Mouse (Mus musculus) neural tube, embryonic 14.5 days (tissue): ENCODE data around the gene Arl15. TPM values are rescaled to one million over a fixed set of nuclear protein-coding genes. Genes with fewer than 3 reads are reported as not detected.
A peak's percentile ranks its signal among the peaks of the same experiment; 100 is the strongest.

Experiments used
- ATAC-seq: fragments of 200-750 bp; cut with Nextera tagmentation; 2 replicates; pipeline ENCODE4 v1.8.0; 2017; ENCODE audit warnings: low read depth, mild to moderate bottlenecking, moderate TSS enrichment, moderate library complexity
- H3K27ac ChIP-seq: fragments of 300-500 bp; sonication (generic); 2 replicates; pipeline ENCODE4 v1.5.1; 2014; ENCODE audit warnings: low read depth, mild to moderate bottlenecking, control low read depth, low read length, moderate library complexity, mixed read lengths
- H3K27me3 ChIP-seq: fragments of 300-500 bp; sonication (generic); 2 replicates; pipeline ENCODE4 v1.6.1; 2014; ENCODE audit warnings: low read length; ENCODE audit not compliant: control insufficient read depth, insufficient read depth
- H3K36me3 ChIP-seq: fragments of 300-500 bp; sonication (generic); 2 replicates; pipeline ENCODE4 v1.6.1; 2014; ENCODE audit warnings: low read length, mixed read lengths; ENCODE audit not compliant: control insufficient read depth, insufficient read depth
- H3K4me1 ChIP-seq: fragments of 300-500 bp; sonication (generic); 2 replicates; pipeline ENCODE4 v1.6.1; 2014; ENCODE audit warnings: low read length; ENCODE audit not compliant: control insufficient read depth, insufficient read depth
- H3K4me2 ChIP-seq: fragments of 300-500 bp; sonication (generic); 2 replicates; pipeline ENCODE4 v1.6.1; 2014; ENCODE audit warnings: mild to moderate bottlenecking, low read depth, low read length, control low read depth
- H3K4me3 ChIP-seq: fragments of 300-500 bp; sonication (generic); 2 replicates; pipeline ENCODE4 v1.5.1; 2014; ENCODE audit warnings: low read depth, low read length, control low read depth, mixed read lengths
- H3K9ac ChIP-seq: fragments of 300-500 bp; sonication (generic); replicated peaks from 2 replicates; pipeline ENCODE4 v1.6.1; 2014; ENCODE audit warnings: low read depth, mild to moderate bottlenecking, control low read depth, low read length, mixed read lengths
- H3K9me3 ChIP-seq: fragments of 300-500 bp; sonication (generic); 2 replicates; pipeline ENCODE4 v1.6.1; 2016; ENCODE audit warnings: low read length; ENCODE audit not compliant: control insufficient read depth
- WGBS: fragments of 180-500 bp; shearing (Covaris S2); extraction: QIAGEN DNeasy Blood & Tissue Kit; methylation state at CpG from one replicate; pipeline ENCODE4 v1.1.7; 2014; 5-methylcytosine and 5-hydroxymethylcytosine counted together
- polyA plus RNA-seq: library from polyadenylated mRNA; unstranded; fragments of >200 nt; fragmentation: Nextera tagmentation; extraction: Ambion mirVana; gene quantifications from 2 replicates; pipeline ENCODE4 v1.2.1, GENCODE M21; 2014

Arl15 gene
- polyA plus RNA-seq, 1 experiment from 2014 or later, result 26.8 TPM

- H3K27me3 ChIP-seq, result no peaks in the 10 kb centered on the region
- H3K27ac ChIP-seq, result no peak overlapping the region
- WGBS, result 76% methylated on average over 20 of the region's 20 CpGs
- H3K4me2 ChIP-seq, result no peak overlapping the region
- H3K9me3 ChIP-seq, result no peaks in the 10 kb centered on the region
- H3K36me3 ChIP-seq, result no peaks in the 10 kb centered on the region
- no peaks in the 10 kb centered on the region for H3K4me1 ChIP-seq
- H3K4me3 ChIP-seq, result no peak overlapping the region
- no peak overlapping the region for H3K9ac ChIP-seq
- peak; percentile 64; the same call in 1 of the 2 replicates for ATAC-seq
Measured at GRCm38 (mm10) chr13:113869212-113870205, 75.2 kb downstream of the Arl15 start.

- no peaks in the 10 kb centered on the region for H3K4me1 ChIP-seq
- no peak overlapping the region for H3K9ac ChIP-seq
- no peak for ATAC-seq
- no peak overlapping the region for H3K4me3 ChIP-seq
- no peak overlapping the region for H3K27ac ChIP-seq
- H3K4me2 ChIP-seq, result no peak overlapping the region
- no peaks in the 10 kb centered on the region for H3K36me3 ChIP-seq
- no peaks in the 10 kb centered on the region for H3K9me3 ChIP-seq
- WGBS, result 89% methylated on average over 15 of the region's 15 CpGs
- no peaks in the 10 kb centered on the region for H3K27me3 ChIP-seq
Measured at GRCm38 (mm10) chr13:113870403-113870802, 76.1 kb downstream of the Arl15 start.

DNA sequence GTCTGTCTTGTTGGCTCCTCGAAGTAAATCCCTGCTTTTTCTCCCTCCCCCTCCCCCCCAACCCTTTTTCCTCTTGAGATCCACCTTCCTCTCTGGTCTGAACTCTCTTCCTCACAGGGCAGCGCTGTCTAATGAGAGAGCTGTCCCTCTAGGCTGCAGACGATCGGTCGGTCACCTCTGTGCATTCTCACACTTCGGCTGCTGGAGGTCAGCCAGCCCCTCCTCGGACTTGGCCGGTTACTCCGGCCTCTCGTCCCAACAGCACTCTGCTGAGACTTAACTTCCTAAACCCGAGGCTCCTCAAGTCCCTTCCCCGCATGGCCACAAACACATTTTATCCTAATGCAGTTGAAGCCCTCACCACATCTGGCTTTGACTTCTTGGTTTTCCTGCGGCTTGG lies 77.5 kb downstream of the Arl15 start:
- H3K27me3 ChIP-seq, result no peaks in the 10 kb centered on the region
- H3K27ac ChIP-seq, result no peak overlapping the region
- no peak overlapping the region for H3K4me3 ChIP-seq

DNA sequence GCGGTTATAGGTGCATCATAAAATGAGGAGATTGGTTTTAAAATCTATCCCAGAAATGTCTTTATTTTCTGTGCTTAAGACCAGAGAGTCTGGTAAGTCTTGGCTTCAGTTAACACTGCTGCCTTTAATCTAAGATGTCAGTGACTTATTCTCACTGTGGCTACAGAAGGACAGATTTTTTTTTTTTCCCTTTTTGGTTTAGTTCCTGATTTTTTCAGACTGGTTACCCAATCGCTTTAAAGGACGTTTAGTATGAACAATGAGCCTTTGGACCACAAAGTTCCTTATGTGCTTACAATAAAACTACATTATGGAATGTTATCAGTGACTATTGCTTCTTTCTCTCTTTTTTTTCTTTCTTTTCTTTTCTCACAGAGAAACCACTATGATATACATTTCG lies 81.4 kb downstream of the Arl15 start:
- no peak for ATAC-seq
- Histone ChIP-seq H3K4me3 (no peak overlapping the region), H3K4me2 (no peak overlapping the region), H3K27me3 (no peaks in the 10 kb centered on the region), H3K36me3 (no peaks in the 10 kb centered on the region), H3K9ac (no peak overlapping the region), H3K9me3 (no peaks in the 10 kb centered on the region), H3K27ac (no peak overlapping the region), H3K4me1 (peaks cover 10% of the 10 kb centered on the region; the same call in 1 of the 2 replicates)
- WGBS, result 75% methylated on average over 4 of the region's 4 CpGs

More for the DNA sequence above, 77.5 kb downstream of the Arl15 start:
- 87% methylated on average over 13 of the region's 13 CpGs for WGBS
- Histone ChIP-seq H3K4me2 (no peak overlapping the region), H3K36me3 (no peaks in the 10 kb centered on the region), H3K9me3 (no peaks in the 10 kb centered on the region), H3K4me1 (no peaks in the 10 kb centered on the region), H3K9ac (no peak overlapping the region)
- no peak for ATAC-seq

- WGBS, result 14% methylated on average over 5 of the region's 5 CpGs
- no peak overlapping the region for H3K27ac ChIP-seq
- H3K4me1 ChIP-seq, result peaks cover 13% of the 10 kb centered on the region; the same call in 1 of the 2 replicates
- no peak overlapping the region for H3K9ac ChIP-seq
- no peaks in the 10 kb centered on the region for H3K36me3 ChIP-seq
- no peak overlapping the region for H3K4me2 ChIP-seq
- H3K9me3 ChIP-seq, result no peaks in the 10 kb centered on the region
- H3K27me3 ChIP-seq, result no peaks in the 10 kb centered on the region
- no peak overlapping the region for H3K4me3 ChIP-seq
- no peak for ATAC-seq
Measured at GRCm38 (mm10) chr13:113877420-113877819, 83.1 kb downstream of the Arl15 start.

GRCm38 (mm10) chr13:113878571-113878970 lies 84.3 kb downstream of the Arl15 start:
- Histone ChIP-seq H3K4me1 (peaks cover 13% of the 10 kb centered on the region; the same call in 1 of the 2 replicates), H3K4me2 (no peak overlapping the region)
- ATAC-seq, result peak; percentile 44; the same call in 1 of the 2 replicates

GRCm38 (mm10) chr13:113879651-113880327 lies 85.5 kb downstream of the Arl15 start:
- Histone ChIP-seq H3K27ac (no peak overlapping the region), H3K4me3 (no peak overlapping the region), H3K9ac (no peak overlapping the region), H3K27me3 (no peaks in the 10 kb centered on the region), H3K36me3 (no peaks in the 10 kb centered on the region), H3K9me3 (no peaks in the 10 kb centered on the region), H3K4me1 (peaks cover 13% of the 10 kb centered on the region; the same call in 1 of the 2 replicates), H3K4me2 (peak overlapping the region; percentile 32; the same call in 1 of the 2 replicates)
- 14% methylated on average over 20 of the region's 20 CpGs for WGBS
- ATAC-seq, result peak; percentile 78; the same call in 1 of the 2 replicates

More at GRCm38 (mm10) chr13:113878571-113878970, 84.3 kb downstream of the Arl15 start:
- no peak overlapping the region for H3K4me3 ChIP-seq
- WGBS, result 53% methylated on average over 12 of the region's 12 CpGs
- H3K9ac ChIP-seq, result no peak overlapping the region
- no peaks in the 10 kb centered on the region for H3K9me3 ChIP-seq
- no peak overlapping the region for H3K27ac ChIP-seq
- H3K27me3 ChIP-seq, result no peaks in the 10 kb centered on the region
- H3K36me3 ChIP-seq, result no peaks in the 10 kb centered on the region

- no peaks in the 10 kb centered on the region for H3K9me3 ChIP-seq
- no peaks in the 10 kb centered on the region for H3K27me3 ChIP-seq
- H3K9ac ChIP-seq, result no peak overlapping the region
- no peak for ATAC-seq
- H3K27ac ChIP-seq, result no peak overlapping the region
- H3K36me3 ChIP-seq, result no peaks in the 10 kb centered on the region
- peak overlapping the region; percentile 32; the same call in 1 of the 2 replicates for H3K4me2 ChIP-seq
- WGBS, result 14% methylated on average over 19 of the region's 19 CpGs
- H3K4me3 ChIP-seq, result no peak overlapping the region
- peaks cover 13% of the 10 kb centered on the region; the same call in 1 of the 2 replicates for H3K4me1 ChIP-seq
Measured at GRCm38 (mm10) chr13:113880564-113881171, 86.4 kb downstream of the Arl15 start.
